Mouse (Mus musculus) skeletal muscle tissue, adult 2 months (tissue): ENCODE measurements around the gene Paox.
"Not testable (repeated sequence)": the region's sequence is repeated elsewhere in the genome, so short reads cannot be mapped to it uniquely, and the experiment has no call there.

Experiments used
- DNase-seq: peaks from one replicate; pipeline ENCODE4 v3.0.0-alpha.2; 2012; ENCODE audit warnings: low read depth, low spot score

The Paox gene

GRCm38 (mm10) chr7:140120484-140120883 lies 4.9 kb downstream of the Paox start:
- no peak for DNase-seq

GRCm38 (mm10) chr7:140121338-140121910 lies 5.8 kb downstream of the Paox start:
- no peak for DNase-seq

DNA sequence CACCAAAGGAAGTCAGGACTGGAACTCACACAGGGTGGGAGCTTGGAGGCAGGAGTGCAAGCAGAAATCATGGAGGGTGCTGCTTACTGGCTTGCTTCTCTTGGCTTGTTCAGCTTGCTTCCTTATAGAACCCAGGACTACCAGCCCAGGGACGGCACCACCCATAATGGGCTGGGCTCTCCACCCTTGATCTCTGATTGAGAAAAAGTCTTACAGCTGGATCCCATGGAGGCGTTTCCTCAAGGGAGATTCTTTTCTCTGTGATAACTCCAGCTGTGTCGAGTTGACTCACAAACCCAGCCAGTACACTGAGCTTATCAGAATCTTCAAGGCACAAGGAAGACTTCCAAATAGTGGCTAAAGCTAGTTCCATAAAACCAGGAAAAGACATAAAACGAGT lies 7.2 kb downstream of the Paox start:
- DNase-seq: no peak

- DNase-seq: no peak
Observed at GRCm38 (mm10) chr7:140124382-140124781, 8.8 kb downstream of the Paox start.

DNA sequence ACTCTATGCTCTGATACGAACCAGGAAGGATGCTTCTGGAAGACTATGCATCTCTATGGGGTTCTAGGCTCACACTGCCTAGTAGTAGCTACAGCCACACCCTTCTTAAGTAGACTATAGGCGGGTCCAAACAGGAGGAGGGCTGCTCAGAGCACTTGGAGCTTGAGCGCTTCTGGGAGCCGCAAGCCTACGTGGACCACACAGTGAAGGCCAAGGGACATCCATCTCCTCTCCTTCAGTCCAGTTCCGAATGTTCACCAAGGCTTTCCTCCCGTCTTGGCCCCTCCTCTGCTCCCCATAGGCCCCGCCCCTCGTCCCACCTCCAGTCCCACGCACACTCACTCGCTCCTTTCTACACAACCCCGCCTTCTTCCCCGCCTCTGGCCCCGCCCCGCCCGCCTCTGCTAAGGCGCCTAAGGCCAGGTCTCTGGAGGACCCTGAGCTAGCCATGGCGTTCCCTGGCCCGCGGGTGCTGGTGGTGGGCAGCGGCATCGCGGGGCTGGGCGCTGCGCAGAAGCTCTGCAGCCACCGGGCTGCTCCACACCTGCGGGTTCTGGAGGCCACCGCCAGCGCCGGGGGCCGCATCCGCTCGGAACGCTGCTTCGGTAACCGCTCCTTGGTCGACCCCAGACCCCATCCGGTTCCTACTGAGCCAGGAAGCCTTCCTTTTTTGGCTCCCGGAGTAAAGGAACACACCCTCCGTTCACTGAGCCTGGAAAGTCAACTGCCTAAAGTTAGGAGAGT lies 9.9 kb downstream of the Paox start:
- DNase-seq: peak; percentile 87

DNA sequence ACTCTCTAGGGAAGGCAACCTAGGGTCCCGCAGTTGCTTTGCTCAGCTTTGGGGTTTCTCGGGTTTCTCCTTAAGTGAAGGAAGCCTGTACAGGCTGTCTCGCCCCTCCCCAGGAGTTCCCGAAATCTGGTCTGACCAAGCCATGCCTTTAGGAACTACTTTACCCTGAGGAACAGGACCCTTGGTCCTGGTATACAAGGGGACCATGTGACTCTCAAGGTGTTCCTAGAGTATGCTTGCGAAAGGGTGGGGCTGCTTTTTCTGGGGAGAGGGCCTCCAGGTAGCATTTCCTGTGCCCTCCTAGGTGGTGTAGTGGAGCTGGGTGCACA lies 10.4 kb downstream of the Paox start:
- no peak for DNase-seq

DNA sequence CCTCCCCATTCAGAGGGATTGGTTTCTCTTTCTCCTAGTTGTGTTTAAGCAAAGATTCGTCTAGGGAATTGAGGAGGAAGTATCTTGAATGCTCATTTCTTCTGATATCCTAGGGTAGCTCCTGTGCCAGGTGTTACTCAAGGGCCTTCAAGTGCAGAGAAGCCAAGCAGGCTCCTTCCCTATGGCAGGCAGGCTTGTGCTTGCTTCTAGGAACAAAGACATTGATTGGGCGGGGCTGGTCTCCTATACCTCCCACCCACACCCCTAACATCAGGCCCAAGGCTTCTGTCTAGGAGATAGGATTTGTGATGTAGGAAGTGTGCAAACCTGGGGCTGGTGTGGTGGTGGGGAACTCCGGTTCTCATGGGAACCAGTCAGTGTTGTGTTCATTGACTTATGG lies 11.3 kb downstream of the Paox start:
- DNase-seq: no peak

GRCm38 (mm10) chr7:140127911-140128310 lies 12.3 kb downstream of the Paox start:
- DNase-seq: no peak

- DNase-seq: not testable (repeated sequence)
Observed at GRCm38 (mm10) chr7:140132184-140132583, 16.6 kb downstream of the Paox start.

DNA sequence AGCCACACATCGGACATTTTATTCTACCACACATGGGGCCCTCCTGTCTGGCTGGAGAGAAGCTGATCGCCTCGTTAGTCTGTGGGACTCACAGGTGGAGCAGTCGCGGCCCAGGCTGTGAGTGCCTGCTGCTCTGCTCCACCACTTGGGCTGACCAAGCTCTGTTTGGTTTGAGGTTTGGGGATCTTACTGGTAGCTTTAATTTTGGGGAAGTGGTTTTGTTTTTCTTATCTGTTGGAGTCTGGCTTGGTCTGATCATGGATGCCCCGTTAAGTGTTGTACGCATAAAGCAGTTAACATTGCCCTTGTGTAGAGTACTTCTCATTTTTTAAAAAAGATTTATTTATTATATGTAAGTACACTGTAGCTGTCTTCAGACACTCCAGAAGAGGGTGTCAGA lies 18.4 kb downstream of the Paox start:
- not testable (repeated sequence) for DNase-seq

GRCm38 (mm10) chr7:140135106-140135770 lies 19.6 kb downstream of the Paox start:
- DNase-seq: no peak

GRCm38 (mm10) chr7:140137135-140138020 lies 21.8 kb downstream of the Paox start, which contains the start of gene Mtg1:
Gene Mtg1, plus strand, starts transcription at chr7:140137564.
- DNase-seq: peak; percentile 96

DNA sequence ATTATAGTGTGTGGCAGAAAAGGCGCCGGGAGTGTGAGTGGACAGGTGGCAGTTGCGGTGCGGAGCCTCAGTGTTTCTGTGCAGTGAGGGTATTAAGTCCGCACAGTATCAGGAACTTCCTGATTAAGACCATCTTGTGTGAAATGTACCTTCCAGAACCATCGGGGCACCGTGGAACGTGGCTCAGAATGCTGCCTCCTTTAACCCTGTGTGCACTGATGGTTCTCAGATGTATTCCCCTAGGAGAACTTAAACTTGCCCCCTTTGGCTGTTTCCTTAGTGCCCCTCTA lies 22.4 kb downstream of the Paox start:
- DNase-seq: no peak

GRCm38 (mm10) chr7:140141350-140141749 lies 25.8 kb downstream of the Paox start:
- DNase-seq: peak; percentile 41

DNA sequence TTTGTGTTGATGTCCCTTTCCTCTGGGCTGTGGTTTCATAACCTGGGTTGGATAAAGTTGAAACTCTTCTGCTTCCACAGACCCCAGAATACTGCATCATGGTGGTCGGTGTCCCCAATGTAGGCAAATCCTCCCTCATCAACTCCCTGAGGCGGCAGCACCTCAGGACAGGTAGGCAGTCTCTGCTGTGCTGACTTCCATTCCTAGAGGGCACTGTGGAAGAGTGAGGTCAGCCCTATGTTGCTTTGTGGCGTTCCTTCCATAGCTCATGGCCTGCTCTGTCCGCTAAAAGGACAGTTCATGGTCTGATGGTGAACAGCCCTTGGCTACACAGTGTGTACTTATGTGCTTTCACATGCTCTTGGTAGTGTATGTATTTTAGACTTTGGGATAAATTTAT lies 29.0 kb downstream of the Paox start:
- DNase-seq: no peak

DNA sequence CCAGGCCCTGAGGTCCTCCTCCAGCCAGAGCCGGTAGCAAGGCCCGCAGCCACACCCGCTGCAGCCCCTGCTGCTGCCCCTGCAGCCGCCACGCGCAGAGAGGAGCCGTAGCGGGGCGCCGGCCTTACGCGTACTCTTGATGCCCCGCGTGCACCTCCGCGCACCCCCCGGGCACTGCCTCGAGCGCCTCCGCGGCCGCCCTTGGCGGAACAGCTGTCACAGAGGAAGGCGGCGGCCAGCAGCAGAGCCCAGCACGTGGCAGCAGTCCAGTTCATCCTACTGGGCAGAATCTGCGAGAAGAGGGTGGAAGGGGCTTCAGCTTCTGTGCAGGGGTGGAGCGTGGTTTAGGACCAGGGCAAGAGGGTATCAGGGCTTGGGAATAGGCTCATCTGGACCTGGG lies 37.8 kb downstream of the Paox start:
- DNase-seq: no peak

DNA sequence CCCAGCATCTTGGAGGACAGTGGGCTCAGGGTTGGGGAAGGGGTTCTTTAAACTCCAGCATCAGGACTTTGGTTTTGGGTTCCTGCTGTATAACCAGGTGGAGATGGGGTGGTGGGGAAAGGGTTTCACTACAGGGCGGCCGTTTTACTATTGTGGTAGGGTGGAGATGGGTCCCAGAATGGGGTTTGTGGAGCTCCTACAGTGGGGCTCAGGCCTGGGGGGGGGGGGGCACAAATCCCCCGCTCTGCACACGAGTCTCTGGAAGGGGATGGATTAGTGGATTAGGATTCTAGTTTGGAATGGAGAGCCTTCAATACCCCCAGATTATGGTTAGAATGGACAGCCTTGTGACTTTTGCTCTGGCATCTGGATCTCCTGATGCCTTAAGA lies 38.2 kb downstream of the Paox start:
- DNase-seq: no peak

GRCm38 (mm10) chr7:140154218-140154927 lies 38.8 kb downstream of the Paox start, which contains the start of gene Sprn:
Gene Sprn, minus strand, starts transcription at chr7:140154877.
- no peak for DNase-seq

DNA sequence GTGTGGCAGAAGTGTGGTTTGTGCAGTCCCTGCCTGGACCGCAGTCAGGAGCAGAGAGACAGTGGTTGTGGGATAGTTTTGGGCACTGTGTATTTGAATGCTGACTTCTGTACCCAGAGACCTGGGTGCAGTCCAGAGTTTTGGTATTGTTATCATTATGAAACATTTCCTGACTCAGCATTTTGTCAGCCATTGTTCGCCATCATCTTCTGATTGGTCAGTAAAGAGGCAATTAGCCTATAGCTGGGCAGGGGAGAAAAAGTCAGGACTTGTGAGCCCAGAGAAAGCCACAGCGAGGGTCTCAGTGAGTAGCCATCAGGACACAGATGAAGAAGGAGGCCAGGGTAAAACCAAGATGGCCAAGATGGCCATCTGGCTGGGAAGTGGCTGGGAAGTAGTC lies 44.8 kb downstream of the Paox start:
- no peak for DNase-seq

- DNase-seq: no peak
Observed at GRCm38 (mm10) chr7:140164664-140165063, 49.1 kb downstream of the Paox start, which contains the start of gene Olfr522. Gene Olfr522, minus strand, starts transcription at chr7:140164764.

DNA sequence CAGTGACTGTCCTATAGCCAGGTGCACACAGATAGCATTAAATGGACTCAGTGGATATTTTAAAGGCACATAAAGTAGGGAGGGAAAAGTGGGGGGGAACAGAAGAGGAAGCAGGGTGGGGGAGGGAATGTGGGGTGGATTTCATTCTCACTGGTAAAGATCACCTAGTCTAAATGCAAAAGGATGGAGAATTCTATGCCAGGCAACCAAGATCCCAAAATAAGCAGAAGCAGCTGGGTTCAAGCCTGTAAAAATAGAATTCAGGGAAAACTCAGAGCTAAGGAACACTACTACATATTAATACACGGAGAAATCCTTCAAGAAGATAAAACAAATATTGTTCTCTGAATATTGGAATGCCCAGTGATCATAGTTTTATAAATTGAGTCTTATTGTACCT lies 52.4 kb downstream of the Paox start:
- no peak for DNase-seq

DNA sequence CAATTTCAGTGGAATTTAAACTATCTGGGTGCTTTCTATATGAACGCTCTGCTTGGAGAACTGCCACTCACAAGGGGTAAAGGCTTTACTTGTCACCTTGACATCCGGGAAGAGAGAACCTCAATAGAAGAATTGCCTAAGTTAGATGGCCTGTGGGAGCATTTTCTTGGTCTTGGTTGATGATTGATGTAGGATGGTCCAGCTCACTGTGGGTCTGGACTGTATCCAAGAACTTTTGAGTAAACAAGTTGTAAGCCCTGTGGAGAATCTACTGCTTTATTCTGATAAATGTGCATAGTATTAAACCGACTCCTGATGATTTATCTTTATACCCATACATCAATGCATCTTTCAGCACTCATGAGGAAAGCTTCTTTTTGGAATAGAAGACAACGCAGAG lies 53.8 kb downstream of the Paox start:
- no peak for DNase-seq
